Mouse (Mus musculus) bone marrow, adult 2 months (tissue): ENCODE data around the gene Lmcd1.

Source experiments
- CTCF ChIP-seq: fragments of 200-500 bp; IDR thresholded peaks from 2 replicates; pipeline ENCODE4 v1.5.1; 2011; ENCODE audit warnings: low read length, control low read depth; ENCODE audit not compliant: control insufficient read depth, insufficient read depth
- POLR2A ChIP-seq: fragments of 200-500 bp; IDR thresholded peaks from 2 replicates; pipeline ENCODE4 v1.6.1; 2011; ENCODE audit warnings: low read depth, mild to moderate bottlenecking, control low read depth, low read length, borderline replicate concordance; ENCODE audit not compliant: control insufficient read depth

DNA sequence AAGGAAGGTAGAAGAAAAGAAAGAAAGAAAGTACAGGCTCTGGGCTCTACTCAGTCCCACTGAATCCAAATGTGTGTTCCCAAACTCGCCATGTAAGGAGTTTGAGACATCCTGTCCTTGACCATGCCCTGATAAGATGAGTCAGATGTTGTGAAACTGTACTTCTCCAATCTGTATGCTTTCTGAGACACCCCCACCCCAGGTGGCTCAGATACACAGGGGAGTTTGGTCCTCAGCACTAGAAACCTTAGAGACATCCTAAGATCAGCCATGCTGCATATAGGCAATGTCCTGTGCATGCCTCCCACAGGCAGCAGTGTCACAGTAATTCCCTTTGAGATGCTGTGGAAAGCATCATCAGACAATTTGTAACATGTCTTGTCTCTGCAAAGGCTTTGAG, 26.9 kb upstream of the Lmcd1 start:
- TF ChIP-seq CTCF (no peak), POLR2A (no peak)
